Comparison of ENCODE assay signal across 8 mouse cellular contexts in genomic region chr5:64579494-64580339, GRCm38 (mm10).
DNase-seq lines count a peak whose midpoint lies in the region; TF ChIP-seq lines count a peak whose summit lies in the region.

No protein-coding gene starts in this region.

- no peak overlapping the region for H3K4me3 ChIP-seq in CH12.LX (replicated peaks in 1 of 3; ENCODE audit: low read depth in 2 of 3, low read length in 2 of 3, poor library complexity in 1 of 3)
- H3K4me3 ChIP-seq in forebrain, embryonic 10.5 days: peak overlapping the region; percentile 16; the same call in 1 of the 2 replicates
- H3K4me3 ChIP-seq in limb, embryonic 10.5 days: peak overlapping the region; percentile 24
- peak overlapping the region; percentile 30 for H3K4me3 ChIP-seq in midbrain, embryonic 10.5 days

- peak; percentile 17 for DNase-seq in CH12.LX (ENCODE audit: extremely low read depth)
- peak; percentile 73 to 92 for DNase-seq in adrenal gland, adult (ENCODE audit: inconsistent age in 2 of 2, low spot score in 1 of 2)
- peak; percentile 25 for DNase-seq in forebrain, embryonic 10.5 days (ENCODE audit: extremely low spot score, low spot score)
- peak; percentile 57 to 71 for DNase-seq in heart, postnatal 36 days
- peak; percentile 47 for DNase-seq in limb, embryonic 10.5 days (ENCODE audit: low spot score)
- no peak for DNase-seq in midbrain, embryonic 10.5 days (ENCODE audit: low spot score)
- no peak for DNase-seq in frontal cortex, postnatal 36 days (ENCODE audit: low spot score in 2 of 2)
- DNase-seq in layer of hippocampus, adult 8-10 months (ENCODE audit: low spot score in 2 of 2): no peak

- in situ Hi-C loops in CH12.LX (cut with MboI; ENCODE audit: low pct_ligation_motif_present, low pct_unique_long_range_greater_than_20kb, low sequenced_read_pairs): no loop called here

- H3K9me3 ChIP-seq in CH12.LX (replicated peaks; ENCODE audit: low read length): no peaks in the 10 kb centered on the region
- no peaks in the 10 kb centered on the region for H3K9me3 ChIP-seq in forebrain, embryonic 10.5 days
- H3K9me3 ChIP-seq in limb, embryonic 10.5 days (replicated peaks): no peaks in the 10 kb centered on the region
- no peaks in the 10 kb centered on the region for H3K9me3 ChIP-seq in midbrain, embryonic 10.5 days (replicated peaks)

- no peaks in the 10 kb centered on the region for H3K79me2 ChIP-seq in CH12.LX (replicated peaks; ENCODE audit: control insufficient read depth, extremely low read depth, insufficient read depth, poor library complexity, severe bottlenecking)

- no peak for TF ChIP-seq RAD21 in CH12.LX (IDR thresholded peaks at IDR 0.05; ENCODE audit: low read depth, low read length)

- H3K4me2 ChIP-seq in CH12.LX (ENCODE audit: insufficient read depth, low read depth, poor library complexity, severe bottlenecking): no peak overlapping the region

- H3K36me3 ChIP-seq in CH12.LX (replicated peaks in 1 of 2; ENCODE audit: control insufficient read depth in 1 of 2, insufficient read depth in 1 of 2, low read length in 1 of 2): no peaks in the 10 kb centered on the region
- no peaks in the 10 kb centered on the region for H3K36me3 ChIP-seq in forebrain, embryonic 10.5 days (replicated peaks)
- H3K36me3 ChIP-seq in limb, embryonic 10.5 days: no peaks in the 10 kb centered on the region
- H3K36me3 ChIP-seq in midbrain, embryonic 10.5 days: no peaks in the 10 kb centered on the region

- intact Hi-C loops in heart, postnatal 36 days (cut with DNase I): loop anchor here (2.0 to 5.0 kb wide), 4 partner anchors 19 to 287 kb away; partner anchors contain the start of gene Klf3

- peaks cover 3% of the 10 kb centered on the region for H3K27me3 ChIP-seq in CH12.LX (replicated peaks)
- H3K27me3 ChIP-seq in forebrain, embryonic 10.5 days (ENCODE audit: poor library complexity, severe bottlenecking): no peaks in the 10 kb centered on the region
- H3K27me3 ChIP-seq in limb, embryonic 10.5 days (ENCODE audit: low read depth, poor library complexity, severe bottlenecking): no peaks in the 10 kb centered on the region
- no peaks in the 10 kb centered on the region for H3K27me3 ChIP-seq in midbrain, embryonic 10.5 days (ENCODE audit: low read depth, poor library complexity, severe bottlenecking)

- no peak for TF ChIP-seq EP300 in CH12.LX (IDR thresholded peaks at IDR 0.05; ENCODE audit: low read length)

- no peak for TF ChIP-seq CTCF in CH12.LX (conservative IDR thresholded peaks at IDR 0.05 in 1 of 2, IDR thresholded peaks at IDR 0.05 in 1 of 2; ENCODE audit: low read depth in 2 of 2, low read length in 2 of 2)

- no peak overlapping the region for H3K9ac ChIP-seq in CH12.LX (ENCODE audit: insufficient read depth, low read depth)

- H3K4me1 ChIP-seq in CH12.LX (ENCODE audit: control insufficient read depth in 1 of 2, insufficient read depth in 2 of 2): peaks cover 0 to 10% of the 10 kb centered on the region in 2 experiments; a peak in 2 of 4 replicates
- peaks cover 47% of the 10 kb centered on the region for H3K4me1 ChIP-seq in forebrain, embryonic 10.5 days
- peaks cover 58% of the 10 kb centered on the region for H3K4me1 ChIP-seq in limb, embryonic 10.5 days
- H3K4me1 ChIP-seq in midbrain, embryonic 10.5 days: peaks cover 36% of the 10 kb centered on the region

- dilution Hi-C loops in CH12.LX (cut with MboI; ENCODE audit: extremely low pct_ligation_motif_present, extremely low pct_unique_long_range_greater_than_20kb, low sequenced_read_pairs): no loop called here

- TF ChIP-seq POLR2A in CH12.LX (IDR thresholded peaks at IDR 0.05; ENCODE audit: low read depth, low read length): no peak

- no peak overlapping the region for H3K27ac ChIP-seq in CH12.LX (ENCODE audit: insufficient read depth, low read depth)
- peak overlapping the region; percentile 81 for H3K27ac ChIP-seq in forebrain, embryonic 10.5 days
- peak overlapping the region; percentile 83 for H3K27ac ChIP-seq in limb, embryonic 10.5 days
- peak overlapping the region; percentile 84 for H3K27ac ChIP-seq in midbrain, embryonic 10.5 days (replicated peaks)

- WGBS in forebrain, embryonic 10.5 days: 11% methylated on average over 14 of the region's 14 CpGs
- 7% methylated on average over 14 of the region's 14 CpGs for WGBS in limb, embryonic 10.5 days
- 16% methylated on average over 14 of the region's 14 CpGs for WGBS in midbrain, embryonic 10.5 days

TF ChIP-seq in CH12.LX, 34 proteins besides CTCF, POLR2A, EP300 and RAD21:
- no peak for TF ChIP-seq KAT2A (IDR thresholded peaks at IDR 0.05; ENCODE audit: insufficient replicate concordance, low read length)
- TF ChIP-seq PAX5 (IDR thresholded peaks at IDR 0.05; ENCODE audit: low read length): no peak
- no peak for TF ChIP-seq TBP (conservative IDR thresholded peaks at IDR 0.05; ENCODE audit: low read depth, low read length)
- no peak for TF ChIP-seq ELF1 (IDR thresholded peaks at IDR 0.05; ENCODE audit: low read depth, low read length)
- no peak for TF ChIP-seq HCFC1 (IDR thresholded peaks at IDR 0.05; ENCODE audit: low read depth, low read length)
- TF ChIP-seq ZC3H11A (IDR thresholded peaks at IDR 0.05; ENCODE audit: low read depth, low read length): no peak
- TF ChIP-seq USF1 (IDR thresholded peaks at IDR 0.05; ENCODE audit: low read depth, low read length): no peak
- TF ChIP-seq MEF2A (IDR thresholded peaks at IDR 0.05; ENCODE audit: borderline replicate concordance, low read depth, low read length): no peak
- no peak for TF ChIP-seq JUND (conservative IDR thresholded peaks at IDR 0.05; ENCODE audit: low read depth, low read length)
- no peak for TF ChIP-seq GABPA (IDR thresholded peaks at IDR 0.05; ENCODE audit: insufficient replicate concordance, low read depth, low read length)

Comparison
In these comparisons a context has a peak if more than half of its experiments do, and no peak if none do; other contexts are left out.
1. DNase-seq: peak in CH12.LX (single experiment), adrenal gland, adult (2 of 2), forebrain, embryonic 10.5 days (single experiment), heart, postnatal 36 days (2 of 2) and limb, embryonic 10.5 days (single experiment); none in midbrain, embryonic 10.5 days (single experiment), frontal cortex, postnatal 36 days (0 of 2) and layer of hippocampus, adult 8-10 months (0 of 2).
2. H3K4me3 ChIP-seq: peak in forebrain, embryonic 10.5 days (single experiment), limb, embryonic 10.5 days (single experiment) and midbrain, embryonic 10.5 days (single experiment); none in CH12.LX (0 of 3).